Mouse (Mus musculus) forebrain, embryonic 14.5 days (tissue): Measurements from ENCODE around the gene Tuba4a. TPM values are rescaled to one million over a fixed set of nuclear protein-coding genes. Genes with fewer than 3 reads are reported as not detected.

Experiments
- ATAC-seq: fragments of 200-750 bp; cut with Nextera tagmentation; 2 replicates; pipeline ENCODE4 v1.8.0; 2017; ENCODE audit warnings: mild to moderate bottlenecking, moderate library complexity
- DNase-seq: peaks from one replicate; pipeline ENCODE4 v3.0.0-alpha.2; 2015; ENCODE audit warnings: low spot score
- H3K27ac ChIP-seq: fragments of 300-500 bp; sonication (generic); 2 replicates; pipeline ENCODE4 v1.5.1; 2014; ENCODE audit warnings: low read depth, mild to moderate bottlenecking, control low read depth, low read length, moderate library complexity
- H3K27me3 ChIP-seq: fragments of 300-500 bp; sonication (generic); replicated peaks from 2 replicates; pipeline ENCODE4 v1.6.1; 2014; ENCODE audit warnings: low read length, control low read depth, mixed read lengths; ENCODE audit not compliant: control insufficient read depth, insufficient read depth
- H3K36me3 ChIP-seq: fragments of 300-500 bp; sonication (generic); 2 replicates; pipeline ENCODE4 v1.6.1; 2014; ENCODE audit warnings: low read length, control low read depth; ENCODE audit not compliant: control insufficient read depth, insufficient read depth
- H3K4me1 ChIP-seq: fragments of 300-500 bp; sonication (generic); 2 replicates; pipeline ENCODE4 v1.6.1; 2014; ENCODE audit warnings: antibody characterized with exemption, low read length, control low read depth; ENCODE audit not compliant: control insufficient read depth, insufficient read depth
- H3K4me2 ChIP-seq: fragments of 300-500 bp; sonication (generic); 2 replicates; pipeline ENCODE4 v1.6.1; 2014; ENCODE audit warnings: mild to moderate bottlenecking, control low read depth, low read length
- H3K4me3 ChIP-seq: fragments of 300-500 bp; sonication (generic); 2 replicates; pipeline ENCODE4 v1.5.1; 2014; ENCODE audit warnings: low read depth, low read length, control low read depth
- H3K9ac ChIP-seq: fragments of 300-500 bp; sonication (generic); 2 replicates; pipeline ENCODE4 v1.6.1; 2014; ENCODE audit warnings: mild to moderate bottlenecking, low read length, control low read depth, moderate library complexity
- H3K9me3 ChIP-seq: fragments of 300-500 bp; sonication (generic); replicated peaks from 2 replicates; pipeline ENCODE4 v1.6.1; 2016; ENCODE audit warnings: low read length, control low read depth, mixed read lengths; ENCODE audit not compliant: control insufficient read depth
- WGBS: fragments of 180-500 bp; shearing (Covaris S2); extraction: QIAGEN DNeasy Blood & Tissue Kit; methylation state at CpG from one replicate; pipeline ENCODE4 v1.1.7; 2014; 5-methylcytosine and 5-hydroxymethylcytosine counted together
- polyA plus RNA-seq: library from polyadenylated mRNA; unstranded; fragments of >200 nt; fragmentation: Nextera tagmentation; extraction: Ambion mirVana; gene quantifications from 2 replicates; pipeline ENCODE4 v1.2.1, GENCODE M21; 2014

The Tuba4a gene
- polyA plus RNA-seq, 1 experiment from 2014 or later = 21.3 TPM

DNA sequence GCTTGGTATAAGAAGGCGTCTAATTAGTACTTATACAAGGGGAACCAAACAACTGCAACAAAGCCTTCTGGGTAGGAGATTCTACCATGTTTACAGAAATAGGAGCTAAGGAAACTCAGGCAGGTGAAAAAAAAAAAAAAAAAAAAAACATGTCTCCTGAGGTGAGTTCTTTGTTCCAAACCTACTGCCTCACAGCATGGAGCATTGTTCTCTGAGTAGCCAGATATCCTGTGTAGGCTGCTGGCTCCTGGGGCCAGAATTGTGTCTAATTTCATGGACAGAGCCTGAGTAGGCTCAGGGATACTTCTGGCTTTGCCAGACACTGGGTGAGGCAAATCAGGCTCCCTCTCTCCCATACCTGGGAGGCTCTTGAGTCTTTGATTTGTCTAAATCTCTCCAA is 8.0 kb upstream of the Tuba4a start:
- no peaks in the 10 kb centered on the region for H3K27me3 ChIP-seq
- DNase-seq (no peak), ATAC-seq (no peak)
- no peak overlapping the region for H3K9ac ChIP-seq
- WGBS = 78% methylated on average over 1 of the region's 1 CpGs
- H3K36me3 ChIP-seq = no peaks in the 10 kb centered on the region
- H3K4me2 ChIP-seq = no peak overlapping the region
- no peaks in the 10 kb centered on the region for H3K4me1 ChIP-seq
- H3K27ac ChIP-seq = no peak overlapping the region
- H3K9me3 ChIP-seq = no peaks in the 10 kb centered on the region
- H3K4me3 ChIP-seq = no peak overlapping the region

DNA sequence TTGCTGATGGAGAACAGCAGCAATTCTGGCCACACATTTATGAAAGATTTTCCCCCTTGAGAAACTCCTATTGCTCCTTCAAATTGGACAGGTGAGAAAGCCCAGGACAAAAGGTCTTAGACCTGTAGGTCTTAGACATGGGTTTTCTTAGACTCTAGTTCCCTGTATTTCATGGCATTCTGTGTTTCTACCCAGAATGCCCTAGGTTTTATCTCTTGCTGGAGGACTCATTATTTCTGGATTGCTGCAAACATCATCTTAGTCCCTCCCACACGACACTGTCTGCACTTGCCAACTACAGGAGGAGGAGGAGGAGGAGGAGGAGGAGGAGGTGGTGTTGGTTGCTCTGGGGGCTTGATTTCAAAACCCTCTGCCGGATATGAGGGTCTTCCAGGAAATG is 6.5 kb upstream of the Tuba4a start:
- DNase-seq (no peak), ATAC-seq (no peak)

DNA sequence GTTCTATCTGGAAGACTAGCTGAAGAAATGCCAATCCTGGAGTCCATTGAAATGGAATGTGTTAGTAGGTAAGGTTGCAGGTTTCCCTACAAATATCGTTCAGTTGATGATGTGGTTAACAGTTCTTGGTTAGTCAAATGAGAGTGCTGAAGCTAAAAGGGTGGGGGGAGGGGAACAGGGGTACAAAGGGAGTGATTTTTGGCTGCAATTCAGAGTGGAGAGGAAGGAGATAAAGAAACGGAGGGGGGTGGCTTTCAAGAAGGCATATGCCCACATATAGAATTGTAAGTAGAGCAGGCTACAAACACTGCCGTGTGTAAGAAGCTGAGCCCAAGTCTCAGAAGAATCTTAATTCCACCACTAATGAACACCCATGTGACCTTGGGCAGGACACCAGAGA is 5.8 kb upstream of the Tuba4a start:
- H3K27ac ChIP-seq = no peak overlapping the region
- peaks cover 9% of the 10 kb centered on the region for H3K27me3 ChIP-seq
- 49% methylated on average over 3 of the region's 3 CpGs for WGBS
- no peak overlapping the region for H3K9ac ChIP-seq
- H3K4me1 ChIP-seq = no peaks in the 10 kb centered on the region
- H3K36me3 ChIP-seq = no peaks in the 10 kb centered on the region
- ATAC-seq (no peak), DNase-seq (no peak)
- H3K9me3 ChIP-seq = no peaks in the 10 kb centered on the region
- H3K4me3 ChIP-seq = no peak overlapping the region
- no peak overlapping the region for H3K4me2 ChIP-seq

More for the DNA sequence above, 6.5 kb upstream of the Tuba4a start:
- no peaks in the 10 kb centered on the region for H3K36me3 ChIP-seq
- H3K4me3 ChIP-seq = no peak overlapping the region
- WGBS = 57% methylated on average over 2 of the region's 2 CpGs
- no peak overlapping the region for H3K27ac ChIP-seq
- H3K9me3 ChIP-seq = no peaks in the 10 kb centered on the region
- H3K9ac ChIP-seq = no peak overlapping the region
- no peak overlapping the region for H3K4me2 ChIP-seq
- H3K27me3 ChIP-seq = 0 out of 2 replicates have a peak, but pooled peaks cover 3% of the 10 kb centered on the region
- no peaks in the 10 kb centered on the region for H3K4me1 ChIP-seq

DNA sequence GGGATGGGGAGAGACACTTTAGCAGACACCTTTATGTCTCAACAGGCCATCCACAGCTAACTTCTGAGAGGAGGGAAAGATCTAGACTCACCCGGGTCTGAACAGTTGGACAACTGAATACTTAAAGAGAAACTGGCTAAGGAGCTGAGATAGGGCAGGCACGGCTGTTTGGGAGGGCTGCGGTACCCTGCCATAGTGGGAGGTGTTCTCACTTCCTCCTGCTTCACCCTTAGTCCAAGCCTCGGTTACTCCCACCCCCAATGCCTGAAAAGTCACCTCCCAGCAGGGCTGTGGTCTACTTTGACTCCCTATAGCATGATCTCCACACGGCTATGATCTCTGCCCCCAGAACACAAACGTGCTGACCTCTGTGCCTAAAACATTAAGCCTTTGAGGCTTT is 3.9 kb upstream of the Tuba4a start:
- no peaks in the 10 kb centered on the region for H3K36me3 ChIP-seq
- DNase-seq (no peak), ATAC-seq (no peak)
- no peak overlapping the region for H3K27ac ChIP-seq
- H3K9ac ChIP-seq = no peak overlapping the region
- no peak overlapping the region for H3K4me2 ChIP-seq
- WGBS = 74% methylated on average over 6 of the region's 6 CpGs
- no peaks in the 10 kb centered on the region for H3K9me3 ChIP-seq
- H3K4me3 ChIP-seq = no peak overlapping the region
- peaks cover 6% of the 10 kb centered on the region for H3K4me1 ChIP-seq
- H3K27me3 ChIP-seq = peaks cover 23% of the 10 kb centered on the region

DNA sequence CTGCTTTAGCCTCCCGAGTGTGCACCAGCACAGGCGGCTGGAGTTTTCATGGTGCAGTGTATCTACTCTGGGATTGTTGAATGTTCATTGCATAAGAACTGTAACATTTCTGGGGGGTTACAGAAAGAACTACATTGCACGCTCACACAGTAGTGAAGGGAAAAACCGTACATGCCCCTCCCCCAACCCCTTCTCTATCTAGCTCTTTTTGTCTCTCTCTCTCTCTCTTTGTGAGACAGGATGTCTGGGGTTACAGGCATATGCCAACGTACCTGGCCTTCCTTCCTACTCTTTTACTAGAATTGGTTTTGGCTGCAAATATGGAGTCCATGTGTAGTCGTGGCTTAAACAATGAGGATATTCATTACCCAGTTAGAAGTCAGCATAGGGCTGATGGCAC is 3.3 kb upstream of the Tuba4a start:
- no peak for DNase-seq
- H3K27me3 ChIP-seq = peaks cover 28% of the 10 kb centered on the region
- no peak overlapping the region for H3K4me3 ChIP-seq
- ATAC-seq = no peak
- no peak overlapping the region for H3K4me2 ChIP-seq
- H3K36me3 ChIP-seq = no peaks in the 10 kb centered on the region
- H3K4me1 ChIP-seq = peaks cover 11% of the 10 kb centered on the region
- no peak overlapping the region for H3K27ac ChIP-seq
- no peaks in the 10 kb centered on the region for H3K9me3 ChIP-seq
- H3K9ac ChIP-seq = no peak overlapping the region
- WGBS = 80% methylated on average over 6 of the region's 6 CpGs

DNA sequence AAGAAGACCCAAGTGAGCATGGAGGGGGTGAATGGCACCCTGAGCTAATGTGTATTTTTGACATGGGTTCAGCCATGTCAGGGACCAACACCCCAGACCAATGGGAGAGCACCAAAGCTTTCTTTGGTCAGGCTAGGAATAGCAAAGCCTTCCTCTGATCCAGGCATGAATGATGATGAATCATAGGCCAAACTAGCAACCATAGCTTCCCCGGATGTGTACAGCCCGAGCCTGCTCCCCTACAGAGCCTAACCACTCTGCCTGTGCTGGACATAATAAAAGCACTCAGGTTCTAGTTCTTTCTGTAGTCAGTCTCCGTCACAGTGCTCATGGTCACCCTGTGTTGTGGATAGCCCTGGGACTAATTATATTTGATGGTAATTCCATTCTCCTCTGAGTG is 1.9 kb upstream of the Tuba4a start:
- H3K27me3 ChIP-seq = peaks cover 33% of the 10 kb centered on the region
- no peak overlapping the region for H3K4me3 ChIP-seq
- H3K4me2 ChIP-seq = no peak overlapping the region
- DNase-seq = no peak
- peaks cover 11% of the 10 kb centered on the region for H3K4me1 ChIP-seq
- H3K27ac ChIP-seq = no peak overlapping the region
- WGBS = 81% methylated on average over 3 of the region's 3 CpGs
- no peaks in the 10 kb centered on the region for H3K9me3 ChIP-seq
- no peaks in the 10 kb centered on the region for H3K36me3 ChIP-seq
- no peak overlapping the region for H3K9ac ChIP-seq
- no peak for ATAC-seq

DNA sequence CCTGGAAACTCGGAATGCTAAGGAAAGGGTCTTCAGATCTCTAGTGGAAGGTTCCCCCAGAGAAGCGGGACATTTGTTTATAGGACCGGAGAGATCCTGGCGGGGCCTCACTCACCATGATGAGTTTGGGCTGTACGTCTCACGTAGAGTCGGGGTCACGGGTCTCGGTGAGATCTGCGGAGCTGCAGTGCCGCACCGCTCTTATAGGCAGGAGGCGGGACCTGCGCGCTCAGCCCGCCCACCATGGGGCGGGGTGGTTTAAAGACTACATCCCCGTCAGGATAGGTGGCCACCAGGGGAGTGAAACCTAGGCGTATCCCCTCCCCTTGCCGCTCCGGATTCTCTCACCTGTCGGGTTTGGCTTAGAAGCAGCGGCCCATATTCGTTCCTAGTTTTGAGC is 587 bp downstream of the Tuba4a start:
- Histone ChIP-seq H3K4me2 (peak overlapping the region; percentile 96), H3K36me3 (peaks cover 19% of the 10 kb centered on the region), H3K27ac (no peak overlapping the region), H3K9ac (peak overlapping the region; percentile 59), H3K27me3 (peaks cover 33% of the 10 kb centered on the region), H3K9me3 (no peaks in the 10 kb centered on the region), H3K4me3 (peak overlapping the region; percentile 41), H3K4me1 (peaks cover 11% of the 10 kb centered on the region)
- peak; percentile 75 for DNase-seq
- WGBS = under 1% methylated on average over 24 of the region's 24 CpGs
- ATAC-seq = peak; percentile 85

DNA sequence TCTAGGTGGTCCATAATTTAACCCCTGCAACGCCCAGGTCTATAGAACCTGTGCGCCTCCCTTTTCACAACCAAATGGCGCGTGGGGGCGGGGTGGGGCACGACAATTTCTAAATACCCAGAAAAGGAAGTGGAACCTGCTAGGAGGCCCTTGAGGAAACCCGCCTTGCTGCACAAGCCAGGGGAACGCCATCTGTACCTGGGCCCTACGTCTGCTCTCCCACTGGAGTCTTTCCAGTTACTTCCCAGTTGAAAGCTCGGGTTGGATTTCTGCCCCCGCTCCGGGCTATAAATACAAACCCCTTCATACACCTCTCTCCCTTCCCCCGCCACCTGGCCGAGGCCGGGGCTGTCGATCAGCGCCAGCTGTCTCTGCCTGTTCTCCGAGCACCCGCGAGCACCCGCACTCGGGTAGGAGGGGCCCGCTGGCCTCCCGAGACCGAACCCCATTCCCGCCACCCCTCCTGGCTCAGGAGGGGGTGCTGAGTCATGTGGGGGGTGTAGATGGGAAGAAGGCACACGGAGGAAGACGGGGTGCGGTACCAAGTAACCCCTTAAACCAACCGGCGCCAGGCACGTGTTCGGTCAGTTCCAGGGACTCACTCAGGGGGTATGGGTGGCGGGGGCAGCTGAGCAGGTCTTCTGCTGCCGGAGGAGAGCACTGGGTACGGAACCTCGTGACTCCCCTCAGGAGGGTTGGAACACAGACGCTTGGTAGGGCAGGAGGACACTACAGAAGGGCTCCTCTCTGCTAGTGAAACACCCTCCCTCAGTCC is 1.3 kb downstream of the Tuba4a start:
- Histone ChIP-seq H3K9ac (peak overlapping the region; percentile 59), H3K4me1 (peaks cover 11% of the 10 kb centered on the region), H3K36me3 (peaks cover 25% of the 10 kb centered on the region), H3K27me3 (peaks cover 33% of the 10 kb centered on the region), H3K4me3 (peak overlapping the region; percentile 41), H3K9me3 (no peaks in the 10 kb centered on the region), H3K4me2 (peak overlapping the region; percentile 96), H3K27ac (peak overlapping the region; percentile 3; the same call in 1 of the 2 replicates)
- peak; percentile 62 for ATAC-seq
- DNase-seq = peak; percentile 69
- WGBS = 1% methylated on average over 38 of the region's 38 CpGs

DNA sequence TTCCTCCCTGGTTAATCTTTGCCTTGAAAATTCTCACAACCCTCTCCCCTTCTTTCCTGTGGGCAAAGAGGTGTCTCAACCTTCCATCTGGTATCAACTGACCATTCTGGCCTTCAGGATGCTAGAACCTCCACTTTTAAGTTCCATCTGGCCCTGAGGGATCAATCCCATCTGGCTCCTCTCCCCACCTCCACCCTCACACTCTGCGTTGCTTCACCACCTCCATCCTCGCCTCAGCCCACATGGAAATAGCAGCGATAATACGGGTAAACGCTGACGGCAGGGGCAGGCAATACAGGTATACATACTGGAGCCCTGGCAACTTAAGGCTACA is 1.8 kb downstream of the Tuba4a start:
- H3K36me3 ChIP-seq = peaks cover 31% of the 10 kb centered on the region
- peak overlapping the region; percentile 96 for H3K4me2 ChIP-seq
- peak overlapping the region; percentile 3; the same call in 1 of the 2 replicates for H3K27ac ChIP-seq
- peaks cover 33% of the 10 kb centered on the region for H3K27me3 ChIP-seq
- H3K4me1 ChIP-seq = peaks cover 11% of the 10 kb centered on the region
- ATAC-seq (peak; percentile 9; the same call in 1 of the 2 replicates), DNase-seq (no peak)
- no peaks in the 10 kb centered on the region for H3K9me3 ChIP-seq
- peak overlapping the region; percentile 41; the same call in 1 of the 2 replicates for H3K4me3 ChIP-seq
- H3K9ac ChIP-seq = no peak overlapping the region
- 2% methylated on average over 6 of the region's 6 CpGs for WGBS
